Mouse (Mus musculus) kidney, embryonic 16.5 days (tissue): Measurements from ENCODE around the gene Mms22l. TPM values are rescaled to one million over a fixed set of nuclear protein-coding genes. Genes with fewer than 3 reads are reported as not detected.
A peak's percentile ranks its signal among the peaks of the same experiment; 100 is the strongest.
"Not testable (repeated sequence)": the region's sequence is repeated elsewhere in the genome, so short reads cannot be mapped to it uniquely, and the experiment has no call there.

Experiments used
- ATAC-seq: fragments of 200-750 bp; cut with Nextera tagmentation; 2 replicates; pipeline ENCODE4 v1.8.0; 2017; ENCODE audit warnings: moderate TSS enrichment; ENCODE audit not compliant: low FRiP score, low TSS enrichment
- H3K27ac ChIP-seq: fragments of 300-500 bp; sonication (generic); 2 replicates; pipeline ENCODE4 v1.5.1; 2014; ENCODE audit warnings: low read length
- H3K27me3 ChIP-seq: fragments of 300-500 bp; sonication (generic); 2 replicates; pipeline ENCODE4 v1.6.1; 2014; ENCODE audit warnings: low read length, control low read depth, mixed read lengths; ENCODE audit not compliant: insufficient read depth
- H3K36me3 ChIP-seq: fragments of 300-500 bp; sonication (generic); 2 replicates; pipeline ENCODE4 v1.6.1; 2014; ENCODE audit warnings: low read length, control low read depth, mixed read lengths; ENCODE audit not compliant: insufficient read depth
- H3K4me1 ChIP-seq: fragments of 300-500 bp; sonication (generic); 2 replicates; pipeline ENCODE4 v1.6.1; 2014; ENCODE audit warnings: low read length, control low read depth, mixed read lengths; ENCODE audit not compliant: insufficient read depth
- H3K4me2 ChIP-seq: fragments of 300-500 bp; sonication (generic); replicated peaks from 2 replicates; pipeline ENCODE4 v1.6.1; 2014; ENCODE audit warnings: low read depth, low read length
- H3K4me3 ChIP-seq: fragments of 300-500 bp; sonication (generic); 2 replicates; pipeline ENCODE4 v1.5.1; 2014; ENCODE audit warnings: mild to moderate bottlenecking, low read length
- H3K9ac ChIP-seq: fragments of 300-500 bp; sonication (generic); replicated peaks from 2 replicates; pipeline ENCODE4 v1.6.1; 2014; ENCODE audit warnings: low read length
- H3K9me3 ChIP-seq: fragments of 300-500 bp; sonication (generic); 2 replicates; pipeline ENCODE4 v1.6.1; 2016; ENCODE audit warnings: low read length, control low read depth
- WGBS: fragments of 180-500 bp; shearing (Covaris S2); extraction: QIAGEN DNeasy Blood & Tissue Kit; methylation state at CpG from one replicate; pipeline ENCODE4 v1.1.7; 2014; 5-methylcytosine and 5-hydroxymethylcytosine counted together
- polyA plus RNA-seq: library from polyadenylated mRNA; unstranded; fragments of >200 nt; fragmentation: Nextera tagmentation; extraction: Ambion mirVana; gene quantifications from 2 replicates; pipeline ENCODE4 v1.2.1, GENCODE M21; 2015

The Mms22l gene
- polyA plus RNA-seq, 1 experiment from 2014 or later = 25.9 TPM

GRCm38 (mm10) chr4:24631177-24631911 is 135.1 kb downstream of the Mms22l start:
- H3K4me2 ChIP-seq = no peak overlapping the region
- no peak overlapping the region for H3K4me3 ChIP-seq
- H3K36me3 ChIP-seq = no peaks in the 10 kb centered on the region
- no peaks in the 10 kb centered on the region for H3K9me3 ChIP-seq
- no peaks in the 10 kb centered on the region for H3K4me1 ChIP-seq
- no peak overlapping the region for H3K27ac ChIP-seq
- 78% methylated on average over 9 of the region's 9 CpGs for WGBS
- H3K9ac ChIP-seq = no peak overlapping the region
- peak; percentile 42; the same call in 1 of the 2 replicates for ATAC-seq
- H3K27me3 ChIP-seq = no peaks in the 10 kb centered on the region

DNA sequence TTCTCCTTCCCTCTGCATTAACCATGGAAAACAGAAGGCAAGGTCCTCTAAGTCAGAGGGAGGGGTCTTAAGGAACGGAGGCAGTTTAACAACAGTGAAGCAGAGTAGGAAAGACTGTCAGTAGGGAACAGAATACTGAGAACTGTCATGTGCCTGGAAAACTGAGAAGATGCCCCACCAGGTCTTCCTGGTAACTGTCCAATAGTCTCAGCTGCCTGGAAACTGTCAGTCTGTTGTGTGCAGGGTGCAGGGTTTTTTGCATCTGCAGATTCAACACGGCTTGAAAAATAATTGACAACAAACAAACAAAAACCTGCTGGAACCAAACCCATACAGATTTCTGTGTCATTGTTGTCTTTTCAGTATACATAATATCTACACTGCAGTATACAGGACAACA is 146.1 kb downstream of the Mms22l start:
- Histone ChIP-seq H3K27ac (no peak overlapping the region), H3K9ac (no peak overlapping the region), H3K9me3 (no peaks in the 10 kb centered on the region), H3K4me2 (no peak overlapping the region), H3K36me3 (no peaks in the 10 kb centered on the region), H3K4me1 (0 out of 2 replicates have a peak, but pooled peaks cover 3% of the 10 kb centered on the region), H3K4me3 (no peak overlapping the region), H3K27me3 (no peaks in the 10 kb centered on the region)
- no peak for ATAC-seq
- WGBS = 82% methylated on average over 2 of the region's 2 CpGs

DNA sequence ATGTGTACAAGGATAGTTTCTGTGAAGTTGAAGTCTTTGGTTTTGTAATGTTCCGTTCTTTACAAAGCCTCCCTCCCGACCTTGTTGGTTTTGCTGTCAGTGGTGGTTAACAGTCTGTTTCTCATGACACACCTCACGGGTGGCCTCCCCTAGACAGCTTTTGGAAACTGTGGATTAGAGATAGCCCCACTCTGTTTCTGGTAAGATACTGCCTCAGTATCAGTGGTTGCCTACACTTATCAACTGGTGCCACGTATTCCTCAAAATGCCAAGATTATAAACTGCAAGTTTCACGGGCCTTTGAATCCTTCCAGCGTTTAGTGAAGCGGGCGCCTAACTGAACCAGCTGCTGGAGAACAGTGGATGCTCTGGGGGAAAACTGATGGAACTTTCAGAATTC is 148.5 kb downstream of the Mms22l start:
- not testable (repeated sequence) for H3K9me3 ChIP-seq, H3K4me1 ChIP-seq, H3K27ac ChIP-seq, H3K36me3 ChIP-seq, H3K27me3 ChIP-seq, ATAC-seq, H3K9ac ChIP-seq, H3K4me2 ChIP-seq, H3K4me3 ChIP-seq
- 89% methylated on average over 6 of the region's 8 CpGs for WGBS
